Mouse (Mus musculus) intestine, embryonic 16.5 days (tissue): ENCODE measurements at regions not wholly inside any gene's neighbourhood (a gene's known extent, or its start where the extent isn't known, plus 50 kb on each side); places are given as distances from the start of the nearest gene placed in this dataset.

Source experiments
- ATAC-seq: fragments of 200-750 bp; cut with Nextera tagmentation; 2 replicates; pipeline ENCODE4 v1.8.0; 2017; ENCODE audit warnings: moderate TSS enrichment, moderate library complexity
- H3K27ac ChIP-seq: fragments of 300-500 bp; sonication (generic); 2 replicates; pipeline ENCODE4 v1.5.1; 2014; ENCODE audit warnings: mild to moderate bottlenecking, low read length
- H3K27me3 ChIP-seq: fragments of 300-500 bp; sonication (generic); replicated peaks from 2 replicates; pipeline ENCODE4 v1.6.1; 2014; ENCODE audit warnings: low read length, control low read depth, mixed read lengths; ENCODE audit not compliant: control insufficient read depth, insufficient read depth
- H3K36me3 ChIP-seq: fragments of 300-500 bp; sonication (generic); 2 replicates; pipeline ENCODE4 v1.6.1; 2014; ENCODE audit warnings: low read length, control low read depth; ENCODE audit not compliant: control insufficient read depth, insufficient read depth
- H3K4me1 ChIP-seq: fragments of 300-500 bp; sonication (generic); 2 replicates; pipeline ENCODE4 v1.6.1; 2014; ENCODE audit warnings: low read length, control low read depth, mixed read lengths; ENCODE audit not compliant: control insufficient read depth, insufficient read depth
- H3K4me2 ChIP-seq: fragments of 300-500 bp; sonication (generic); 2 replicates; pipeline ENCODE4 v1.6.1; 2014; ENCODE audit warnings: low read depth, low read length, control low read depth
- H3K4me3 ChIP-seq: fragments of 300-500 bp; sonication (generic); 2 replicates; pipeline ENCODE4 v1.5.1; 2014; ENCODE audit warnings: mild to moderate bottlenecking, low read length
- H3K9ac ChIP-seq: fragments of 300-500 bp; sonication (generic); 2 replicates; pipeline ENCODE4 v1.6.1; 2014; ENCODE audit warnings: low read depth, low read length
- H3K9me3 ChIP-seq: fragments of 300-500 bp; sonication (generic); 2 replicates; pipeline ENCODE4 v1.6.1; 2016; ENCODE audit warnings: low read length, control low read depth; ENCODE audit not compliant: control insufficient read depth
- WGBS: fragments of 180-500 bp; shearing (Covaris S2); extraction: QIAGEN DNeasy Blood & Tissue Kit; methylation state at CpG from one replicate; pipeline ENCODE4 v1.1.7; 2014; 5-methylcytosine and 5-hydroxymethylcytosine counted together

- H3K36me3 ChIP-seq = no peaks in the 10 kb centered on the region
- no peaks in the 10 kb centered on the region for H3K27me3 ChIP-seq
- no peak overlapping the region for H3K4me2 ChIP-seq
- ATAC-seq = no peak
- H3K9me3 ChIP-seq = no peaks in the 10 kb centered on the region
- H3K9ac ChIP-seq = no peak overlapping the region
- H3K27ac ChIP-seq = no peak overlapping the region
- 78% methylated on average over 3 of the region's 3 CpGs for whole genome bisulfite sequencing
- no peak overlapping the region for H3K4me3 ChIP-seq
- H3K4me1 ChIP-seq = no peaks in the 10 kb centered on the region
Measured at GRCm38 (mm10) chr13:101876601-101877000, 108.6 kb upstream of the Pik3r1 start.

- no peaks in the 10 kb centered on the region for H3K9me3 ChIP-seq
- H3K9ac ChIP-seq = no peak overlapping the region
- no peak overlapping the region for H3K4me2 ChIP-seq
- no peak overlapping the region for H3K27ac ChIP-seq
- ATAC-seq = no peak
- no peak overlapping the region for H3K4me3 ChIP-seq
- H3K27me3 ChIP-seq = no peaks in the 10 kb centered on the region
- H3K36me3 ChIP-seq = no peaks in the 10 kb centered on the region
- no peaks in the 10 kb centered on the region for H3K4me1 ChIP-seq
Measured at GRCm38 (mm10) chr13:101878168-101878567, 110.2 kb upstream of the Pik3r1 start.

GRCm38 (mm10) chr13:101879561-101880081 lies 111.6 kb upstream of the Pik3r1 start:
- no peaks in the 10 kb centered on the region for H3K4me1 ChIP-seq
- H3K9ac ChIP-seq = no peak overlapping the region
- H3K4me3 ChIP-seq = no peak overlapping the region
- no peak overlapping the region for H3K4me2 ChIP-seq
- H3K27me3 ChIP-seq = no peaks in the 10 kb centered on the region
- no peaks in the 10 kb centered on the region for H3K36me3 ChIP-seq
- WGBS = 73% methylated on average over 8 of the region's 8 CpGs
- ATAC-seq = no peak
- H3K27ac ChIP-seq = no peak overlapping the region
- no peaks in the 10 kb centered on the region for H3K9me3 ChIP-seq

GRCm38 (mm10) chr13:101883177-101883576 lies 115.2 kb upstream of the Pik3r1 start:
- Histone ChIP-seq H3K4me2 (no peak overlapping the region), H3K9ac (no peak overlapping the region), H3K27me3 (no peaks in the 10 kb centered on the region), H3K9me3 (no peaks in the 10 kb centered on the region), H3K4me3 (no peak overlapping the region), H3K4me1 (no peaks in the 10 kb centered on the region), H3K36me3 (no peaks in the 10 kb centered on the region), H3K27ac (no peak overlapping the region)
- no peak for ATAC-seq

GRCm38 (mm10) chr13:101884752-101885151 lies 116.7 kb upstream of the Pik3r1 start:
- no peak overlapping the region for H3K27ac ChIP-seq
- no peak overlapping the region for H3K4me2 ChIP-seq
- 69% methylated on average over 3 of the region's 3 CpGs for WGBS
- H3K9me3 ChIP-seq = no peaks in the 10 kb centered on the region
- no peak overlapping the region for H3K4me3 ChIP-seq
- no peak for ATAC-seq
- H3K9ac ChIP-seq = no peak overlapping the region
- no peaks in the 10 kb centered on the region for H3K4me1 ChIP-seq
- no peaks in the 10 kb centered on the region for H3K36me3 ChIP-seq
- H3K27me3 ChIP-seq = no peaks in the 10 kb centered on the region

GRCm38 (mm10) chr13:101891473-101891872 lies 123.5 kb upstream of the Pik3r1 start:
- H3K27me3 ChIP-seq = no peaks in the 10 kb centered on the region
- H3K36me3 ChIP-seq = no peaks in the 10 kb centered on the region
- H3K9me3 ChIP-seq = no peaks in the 10 kb centered on the region
- ATAC-seq = no peak
- no peak overlapping the region for H3K4me3 ChIP-seq
- H3K27ac ChIP-seq = no peak overlapping the region
- no peak overlapping the region for H3K9ac ChIP-seq
- H3K4me1 ChIP-seq = no peaks in the 10 kb centered on the region
- H3K4me2 ChIP-seq = no peak overlapping the region
- WGBS = 66% methylated on average over 4 of the region's 4 CpGs

- Histone ChIP-seq H3K36me3 (no peaks in the 10 kb centered on the region), H3K27me3 (no peaks in the 10 kb centered on the region), H3K4me1 (no peaks in the 10 kb centered on the region), H3K4me2 (no peak overlapping the region), H3K27ac (no peak overlapping the region), H3K4me3 (no peak overlapping the region), H3K9ac (no peak overlapping the region), H3K9me3 (no peaks in the 10 kb centered on the region)
- ATAC-seq = no peak
- WGBS = 76% methylated on average over 10 of the region's 10 CpGs
Measured at GRCm38 (mm10) chr13:101893035-101893600, 125.1 kb upstream of the Pik3r1 start.

- H3K9me3 ChIP-seq = no peaks in the 10 kb centered on the region
- no peak overlapping the region for H3K9ac ChIP-seq
Measured at GRCm38 (mm10) chr13:101895161-101895560, 127.1 kb upstream of the Pik3r1 start.

GRCm38 (mm10) chr13:101895686-101896085 lies 127.7 kb upstream of the Pik3r1 start:
- no peak overlapping the region for H3K27ac ChIP-seq
- no peaks in the 10 kb centered on the region for H3K27me3 ChIP-seq
- ATAC-seq = no peak
- H3K4me2 ChIP-seq = no peak overlapping the region
- no peak overlapping the region for H3K4me3 ChIP-seq
- no peaks in the 10 kb centered on the region for H3K4me1 ChIP-seq
- H3K36me3 ChIP-seq = no peaks in the 10 kb centered on the region
- WGBS = 80% methylated on average over 4 of the region's 4 CpGs
- H3K9ac ChIP-seq = no peak overlapping the region
- H3K9me3 ChIP-seq = no peaks in the 10 kb centered on the region

More at GRCm38 (mm10) chr13:101895161-101895560, 127.1 kb upstream of the Pik3r1 start:
- no peak for ATAC-seq
- no peak overlapping the region for H3K4me3 ChIP-seq
- H3K36me3 ChIP-seq = no peaks in the 10 kb centered on the region
- WGBS = 70% methylated on average over 7 of the region's 7 CpGs
- H3K27ac ChIP-seq = no peak overlapping the region
- no peaks in the 10 kb centered on the region for H3K27me3 ChIP-seq
- H3K4me1 ChIP-seq = no peaks in the 10 kb centered on the region
- H3K4me2 ChIP-seq = no peak overlapping the region

GRCm38 (mm10) chr13:101896946-101897345 lies 128.9 kb upstream of the Pik3r1 start:
- H3K4me2 ChIP-seq = no peak overlapping the region
- H3K9ac ChIP-seq = no peak overlapping the region
- H3K4me3 ChIP-seq = no peak overlapping the region
- H3K9me3 ChIP-seq = no peaks in the 10 kb centered on the region
- no peak for ATAC-seq
- 83% methylated on average over 4 of the region's 4 CpGs for WGBS
- H3K4me1 ChIP-seq = no peaks in the 10 kb centered on the region
- H3K27me3 ChIP-seq = no peaks in the 10 kb centered on the region
- no peak overlapping the region for H3K27ac ChIP-seq
- no peaks in the 10 kb centered on the region for H3K36me3 ChIP-seq
